Mouse (Mus musculus): ENCODE results near the gene Gabrd. TPM values are rescaled to one million over a fixed set of nuclear protein-coding genes. Genes with fewer than 3 reads are reported as not detected.

The Gabrd gene
- polyA plus RNA-seq, 1 experiment = not detected

DNA sequence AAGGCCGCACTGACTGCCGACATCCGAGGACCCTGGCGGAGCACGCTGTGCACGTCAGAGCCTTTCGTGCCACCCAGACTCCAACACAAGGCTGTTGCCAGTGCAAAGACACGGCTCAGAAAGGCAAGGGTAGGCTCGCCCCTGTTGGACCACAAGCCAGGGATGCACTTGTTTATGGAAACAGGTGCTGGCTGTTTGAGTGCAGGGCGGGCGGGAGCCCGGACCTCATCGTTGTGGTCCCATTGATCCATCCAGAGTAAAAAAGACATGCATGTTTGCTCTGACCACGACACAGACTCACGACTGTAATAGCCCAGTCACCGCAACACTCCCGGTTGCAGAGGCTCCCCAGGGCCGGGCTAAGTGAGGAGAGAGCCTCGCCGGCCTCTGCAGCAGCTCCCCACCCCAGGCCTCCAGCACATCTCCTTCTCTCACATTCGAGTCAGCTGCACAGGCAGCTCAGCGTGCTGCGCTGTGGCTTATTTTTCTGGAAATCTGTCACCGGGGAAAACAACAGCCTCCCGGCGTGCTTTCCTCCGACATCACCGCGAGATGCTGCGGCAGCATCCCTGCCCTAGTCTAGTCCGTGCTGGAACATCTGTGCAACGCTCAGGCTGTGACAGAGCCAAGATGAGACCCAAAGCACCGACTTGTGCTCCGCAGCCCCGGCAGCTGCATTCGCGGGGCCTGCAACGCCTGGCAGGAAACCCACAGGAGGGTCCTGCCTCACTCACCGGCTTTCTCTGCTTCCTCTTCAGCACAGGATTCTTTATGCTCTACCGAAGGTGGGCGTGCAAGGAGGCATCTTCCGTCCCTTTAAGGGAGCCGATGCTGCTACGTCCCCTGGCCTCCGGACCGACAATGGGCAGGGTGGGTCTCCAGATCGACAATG lies 53.0 kb downstream of the Gabrd start:
- no peak for TF ChIP-seq POLR2A (IDR thresholded peaks at IDR 0.05; ENCODE audit: borderline replicate concordance, control insufficient read depth, low read depth, low read length)
- no peak for TF ChIP-seq CTCF (IDR thresholded peaks at IDR 0.05; ENCODE audit: control insufficient read depth, insufficient read depth, low read length)

DNA sequence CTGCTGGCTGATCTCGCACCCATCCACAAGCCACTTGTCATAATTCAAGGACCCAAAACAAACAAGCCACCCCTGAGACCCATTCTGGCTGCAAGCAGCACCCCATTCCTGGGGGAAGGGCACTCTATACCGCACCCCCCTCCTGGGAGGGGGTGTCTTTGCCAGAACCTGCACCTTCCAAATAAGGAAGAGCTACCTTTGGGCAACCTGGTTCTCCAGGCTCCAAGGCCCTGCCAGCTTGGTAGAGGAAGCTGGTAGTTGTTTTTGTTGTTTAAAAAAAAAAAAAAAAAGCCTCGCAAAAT lies 53.7 kb downstream of the Gabrd start:
- 38% methylated on average over 3 of the region's 3 CpGs for WGBS
- H3K4me1 ChIP-seq (ENCODE audit: control insufficient read depth, insufficient read depth, low read length) = no peaks in the 10 kb centered on the region
- TF ChIP-seq CTCF (IDR thresholded peaks at IDR 0.05; ENCODE audit: control insufficient read depth, insufficient read depth, low read length) (no peak), POLR2A (IDR thresholded peaks at IDR 0.05; ENCODE audit: borderline replicate concordance, control insufficient read depth, low read depth, low read length) (no peak)
- H3K4me3 ChIP-seq (replicated peaks; ENCODE audit: control insufficient read depth, low read depth, low read length) = no peak overlapping the region
- H3K27ac ChIP-seq (ENCODE audit: control insufficient read depth, insufficient read depth, low read depth, low read length, poor library complexity) = no peak overlapping the region

More for the DNA sequence above, 53.0 kb downstream of the Gabrd start:
- Histone ChIP-seq H3K4me1 (ENCODE audit: control insufficient read depth, insufficient read depth, low read length) (no peaks in the 10 kb centered on the region), H3K27ac (ENCODE audit: control insufficient read depth, insufficient read depth, low read depth, low read length, poor library complexity) (no peak overlapping the region), H3K4me3 (replicated peaks; ENCODE audit: control insufficient read depth, low read depth, low read length) (no peak overlapping the region)
- 13% methylated on average over 47 of the region's 47 CpGs for WGBS

DNA sequence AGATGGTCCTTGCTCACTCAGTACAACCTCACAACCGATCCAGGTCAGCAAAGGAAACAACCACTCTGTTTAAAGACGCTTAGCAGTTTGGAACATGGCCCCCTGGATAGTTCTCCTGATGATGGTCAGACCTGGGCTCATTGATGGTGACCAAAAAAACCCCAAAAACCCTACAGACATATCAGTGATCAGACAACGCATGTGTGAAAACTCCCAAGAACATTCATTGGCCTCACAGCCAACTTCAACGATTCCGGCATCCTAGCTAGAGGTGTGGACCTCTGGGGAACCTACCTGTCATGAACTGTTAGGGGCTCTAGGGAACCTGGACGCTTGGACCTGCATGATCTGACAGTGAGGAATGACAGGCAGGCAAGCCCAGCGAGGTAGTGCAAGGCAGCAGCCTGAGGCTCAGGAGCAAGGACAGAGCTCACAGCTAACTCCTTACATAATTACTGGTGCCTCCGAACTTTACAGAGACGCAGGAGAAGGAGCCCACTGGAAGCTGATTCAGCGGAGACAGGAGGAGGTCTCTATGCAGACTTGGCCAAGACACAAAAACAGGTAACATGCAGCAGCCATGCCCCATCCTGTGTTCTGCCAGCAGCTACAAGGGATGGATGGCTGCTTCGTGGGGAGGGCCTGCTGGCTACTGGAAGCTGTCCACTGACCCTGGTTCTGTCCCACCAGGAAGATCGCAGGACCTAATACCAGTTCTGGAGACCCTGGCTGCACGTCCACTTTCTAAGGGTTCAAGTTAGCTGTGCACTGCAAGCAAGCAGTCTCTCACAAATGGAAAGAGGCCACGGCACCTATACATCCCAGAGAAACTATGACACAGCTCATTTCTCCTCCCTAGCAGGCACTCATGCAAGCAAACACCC lies 54.3 kb downstream of the Gabrd start:
- H3K4me1 ChIP-seq (ENCODE audit: control insufficient read depth, insufficient read depth, low read length) = no peaks in the 10 kb centered on the region
- WGBS = 67% methylated on average over 14 of the region's 14 CpGs
- TF ChIP-seq CTCF (IDR thresholded peaks at IDR 0.05; ENCODE audit: control insufficient read depth, insufficient read depth, low read length) (no peak), POLR2A (IDR thresholded peaks at IDR 0.05; ENCODE audit: borderline replicate concordance, control insufficient read depth, low read depth, low read length) (no peak)
- H3K27ac ChIP-seq (ENCODE audit: control insufficient read depth, insufficient read depth, low read depth, low read length, poor library complexity) = no peak overlapping the region
- H3K4me3 ChIP-seq (replicated peaks; ENCODE audit: control insufficient read depth, low read depth, low read length) = no peak overlapping the region

DNA sequence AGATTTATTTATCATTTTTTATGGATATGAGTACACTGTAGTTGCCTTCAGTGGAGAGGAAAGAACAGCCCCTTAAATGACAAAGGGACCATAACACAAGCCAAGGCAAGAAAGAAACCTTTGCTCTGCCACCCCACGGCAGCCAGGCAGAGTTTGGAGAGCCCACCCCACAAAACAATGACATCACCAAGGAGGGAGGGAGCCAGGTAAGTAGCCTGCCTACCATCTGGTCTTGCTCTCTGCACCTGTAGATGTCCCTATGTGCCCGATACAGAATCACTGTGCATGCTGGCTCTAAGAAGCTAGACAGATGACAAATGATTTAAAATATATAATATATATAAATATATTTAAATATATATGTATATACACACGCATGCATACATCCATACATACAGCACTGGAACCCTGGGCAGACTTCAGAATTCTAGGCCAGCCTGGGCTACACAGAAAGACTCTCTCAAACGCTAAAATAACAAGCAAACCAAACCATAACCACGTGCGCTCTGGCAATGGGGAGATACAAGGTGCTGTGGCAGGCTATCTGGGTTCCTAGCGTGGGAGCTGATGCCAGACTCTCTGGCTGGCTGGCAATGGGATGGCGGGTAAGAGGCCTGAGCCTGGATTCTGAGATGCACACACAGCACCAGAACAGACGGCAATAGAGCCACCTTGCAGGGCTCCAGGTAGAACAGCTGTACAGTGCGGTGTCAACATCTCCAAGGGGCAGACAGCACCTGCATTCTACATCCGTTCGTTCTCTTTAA lies 61.4 kb downstream of the Gabrd start:
- TF ChIP-seq CTCF (IDR thresholded peaks at IDR 0.05; ENCODE audit: control insufficient read depth, insufficient read depth, low read length) = no peak
- no peak for TF ChIP-seq POLR2A (IDR thresholded peaks at IDR 0.05; ENCODE audit: borderline replicate concordance, control insufficient read depth, low read depth, low read length)
- Histone ChIP-seq H3K27ac (ENCODE audit: control insufficient read depth, insufficient read depth, low read depth, low read length, poor library complexity) (no peak overlapping the region), H3K4me3 (replicated peaks; ENCODE audit: control insufficient read depth, low read depth, low read length) (no peak overlapping the region), H3K4me1 (ENCODE audit: control insufficient read depth, insufficient read depth, low read length) (no peaks in the 10 kb centered on the region)
- 78% methylated on average over 12 of the region's 12 CpGs for WGBS

Other genes starting within 250 kb of the Gabrd start
- gene Ski, start 175.5 kb downstream of the Gabrd start, polyA plus RNA-seq (2011; ENCODE audit: insufficient read depth, insufficient read length, low replicate concordance, missing spikeins) = 7.0 and 10.4 TPM in 2 replicates
- 19.3 and 29.3 TPM in 2 replicates for gene Faap20, start 148.3 kb downstream of the Gabrd start, polyA plus RNA-seq (2011; ENCODE audit: insufficient read depth, insufficient read length, low replicate concordance, missing spikeins)
- 1.9 TPM in 1 of 2 replicates, not detected in the other for gene Prkcz, start 36.8 kb downstream of the Gabrd start, polyA plus RNA-seq (2011; ENCODE audit: insufficient read depth, insufficient read length, low replicate concordance, missing spikeins)
- 0.54 and 0.85 TPM in 2 replicates for gene Cfap74, start 11.1 kb upstream of the Gabrd start, polyA plus RNA-seq (2011; ENCODE audit: insufficient read depth, insufficient read length, low replicate concordance, missing spikeins)
- gene Tmem52, start 71.0 kb upstream of the Gabrd start, polyA plus RNA-seq (2011; ENCODE audit: insufficient read depth, insufficient read length, low replicate concordance, missing spikeins) = not detected in 2 replicates
- 78.1 and 115 TPM in 2 replicates for gene Gnb1, start 93.2 kb upstream of the Gabrd start, polyA plus RNA-seq (2011; ENCODE audit: insufficient read depth, insufficient read length, low replicate concordance, missing spikeins)
- 28.2 and 52.6 TPM in 2 replicates for gene Nadk, start 164.3 kb upstream of the Gabrd start, polyA plus RNA-seq (2011; ENCODE audit: insufficient read depth, insufficient read length, low replicate concordance, missing spikeins)
- gene Slc35e2, start 203.3 kb upstream of the Gabrd start, polyA plus RNA-seq (2011; ENCODE audit: insufficient read depth, insufficient read length, low replicate concordance, missing spikeins) = 7.4 and 8.4 TPM in 2 replicates
- 132 and 202 TPM in 2 replicates for gene Cdk11b, start 226.7 kb upstream of the Gabrd start, polyA plus RNA-seq (2011; ENCODE audit: insufficient read depth, insufficient read length, low replicate concordance, missing spikeins)
- gene Gm10563, start 247.3 kb upstream of the Gabrd start, polyA plus RNA-seq (2011; ENCODE audit: insufficient read depth, insufficient read length, low replicate concordance, missing spikeins) = not detected in 2 replicates

Data from bone marrow, adult 2 months (tissue).